Mouse (Mus musculus): ENCODE measurements around the gene Prrx1. TPM values are rescaled to one million over a fixed set of nuclear protein-coding genes. Genes with fewer than 3 reads are reported as not detected.

The Prrx1 gene
- total and polyA plus RNA-seq, 3 experiments, result not detected

GRCm38 (mm10) chr1:163361376-163361775 is 47.9 kb upstream of the Prrx1 start:
- H3K27me3 ChIP-seq (ENCODE audit: control insufficient read depth in 1 of 2, insufficient read depth in 2 of 2, low read length in 2 of 2), result no peaks in the 10 kb centered on the region
- peaks cover 0 to 11% of the 10 kb centered on the region in 2 experiments; a peak in 2 of 4 replicates for H3K4me1 ChIP-seq (ENCODE audit: control insufficient read depth in 1 of 2, insufficient read depth in 2 of 2, low read length in 2 of 2)
- no peaks in the 10 kb centered on the region for H3K79me2 ChIP-seq (ENCODE audit: control insufficient read depth, insufficient read depth, low read length, poor library complexity)
- no peak overlapping the region; the same call in 1 of the 2 replicates for H3K27ac ChIP-seq (ENCODE audit: control insufficient read depth, low read depth, low read length)
- H3K36me3 ChIP-seq (ENCODE audit: control insufficient read depth in 1 of 2, insufficient read depth in 2 of 2, low read length in 2 of 2), result peaks cover 0 to 15% of the 10 kb centered on the region in 2 experiments; a peak in 2 of 4 replicates
- H3K9ac ChIP-seq (ENCODE audit: control insufficient read depth, low read depth, low read length, poor library complexity, severe bottlenecking), result no peak overlapping the region
- H3K9me3 ChIP-seq (replicated peaks; ENCODE audit: insufficient read depth, low read length), result no peaks in the 10 kb centered on the region
- DNase-seq (ENCODE audit: low read depth, low spot score), result peak; percentile 31
- H3K4me3 ChIP-seq (ENCODE audit: control insufficient read depth in 1 of 2, insufficient read depth in 1 of 2, low read depth in 2 of 2, low read length in 2 of 2), result no peak overlapping the region
- TF ChIP-seq TAL1 (IDR thresholded peaks at IDR 0.05; ENCODE audit: low read length), result no peak
- TF ChIP-seq EP300 (IDR thresholded peaks at IDR 0.05; ENCODE audit: low read depth in 1 of 2, low read length in 2 of 2), result peak in 1 of 2 experiments; percentile 18; a peak in 1 of 4 replicates
- peak; percentile 39; the same call in 1 of the 2 replicates for TF ChIP-seq MAX (IDR thresholded peaks at IDR 0.05; ENCODE audit: low read length)

- TF ChIP-seq USF2 (IDR thresholded peaks at IDR 0.05; ENCODE audit: borderline replicate concordance in 1 of 2, insufficient read depth in 1 of 2, low read depth in 1 of 2, low read length in 2 of 2) (no peak), KAT2A (conservative IDR thresholded peaks at IDR 0.05; ENCODE audit: low read depth, low read length) (no peak), E2F4 (IDR thresholded peaks at IDR 0.05; ENCODE audit: borderline replicate concordance, low read depth, low read length) (no peak), GATA1 (IDR thresholded peaks at IDR 0.05; ENCODE audit: low read depth, low read length) (no peak), SMC3 (IDR thresholded peaks at IDR 0.05; ENCODE audit: low read depth, low read length) (no peak), USF1 (IDR thresholded peaks at IDR 0.05; ENCODE audit: low read depth, low read length) (no peak), TBP (IDR thresholded peaks at IDR 0.05; ENCODE audit: low read depth, low read length) (no peak), MYC (IDR thresholded peaks at IDR 0.05; ENCODE audit: low read depth, low read length) (no peak)
Observed at GRCm38 (mm10) chr1:163360796-163361195, 47.3 kb upstream of the Prrx1 start.

GRCm38 (mm10) chr1:163359521-163359920 is 46.0 kb upstream of the Prrx1 start:
- Histone ChIP-seq H3K27ac (ENCODE audit: control insufficient read depth, low read depth, low read length) (no peak overlapping the region), H3K79me2 (ENCODE audit: control insufficient read depth, insufficient read depth, low read length, poor library complexity) (no peaks in the 10 kb centered on the region), H3K9ac (ENCODE audit: control insufficient read depth, low read depth, low read length, poor library complexity, severe bottlenecking) (no peak overlapping the region), H3K36me3 (ENCODE audit: control insufficient read depth in 1 of 2, insufficient read depth in 2 of 2, low read length in 2 of 2) (peaks cover 0 to 15% of the 10 kb centered on the region in 2 experiments; a peak in 2 of 4 replicates), H3K27me3 (ENCODE audit: control insufficient read depth in 1 of 2, insufficient read depth in 2 of 2, low read length in 2 of 2) (no peaks in the 10 kb centered on the region; a peak in 1 of 4 replicates), H3K4me3 (ENCODE audit: control insufficient read depth in 1 of 2, insufficient read depth in 1 of 2, low read depth in 2 of 2, low read length in 2 of 2) (no peak overlapping the region), H3K9me3 (replicated peaks; ENCODE audit: insufficient read depth, low read length) (no peaks in the 10 kb centered on the region), H3K4me1 (ENCODE audit: control insufficient read depth in 1 of 2, insufficient read depth in 2 of 2, low read length in 2 of 2) (peaks cover 0 to 11% of the 10 kb centered on the region in 2 experiments; a peak in 2 of 4 replicates)
- no peak for DNase-seq (ENCODE audit: low read depth, low spot score)
- TF ChIP-seq USF1 (IDR thresholded peaks at IDR 0.05; ENCODE audit: low read depth, low read length) (no peak), UBTF (IDR thresholded peaks at IDR 0.05; ENCODE audit: borderline replicate concordance, insufficient read depth, low read depth, low read length) (no peak), MAFK (IDR thresholded peaks at IDR 0.05; ENCODE audit: borderline replicate concordance, low read depth, low read length) (no peak), NELFE (IDR thresholded peaks at IDR 0.05; ENCODE audit: low read depth, low read length) (no peak), ZMIZ1 (IDR thresholded peaks at IDR 0.05; ENCODE audit: low read depth, low read length) (no peak), MYB (IDR thresholded peaks at IDR 0.05; ENCODE audit: low read depth, low read length) (no peak), HCFC1 (IDR thresholded peaks at IDR 0.05; ENCODE audit: low read depth, low read length) (no peak), ZC3H11A (IDR thresholded peaks at IDR 0.05; ENCODE audit: low read depth, low read length) (no peak), USF2 (IDR thresholded peaks at IDR 0.05; ENCODE audit: borderline replicate concordance in 1 of 2, insufficient read depth in 1 of 2, low read depth in 1 of 2, low read length in 2 of 2) (no peak), GATA1 (IDR thresholded peaks at IDR 0.05; ENCODE audit: low read depth, low read length) (no peak), POLR2AphosphoS2 (IDR thresholded peaks at IDR 0.05; ENCODE audit: low read length) (no peak), SIN3A (IDR thresholded peaks at IDR 0.05; ENCODE audit: low read length) (no peak), JUND (IDR thresholded peaks at IDR 0.05; ENCODE audit: low read depth, low read length) (no peak), MXI1 (IDR thresholded peaks at IDR 0.05; ENCODE audit: low read depth, low read length) (no peak), CTCF (IDR thresholded peaks at IDR 0.05 in 2 of 3, conservative IDR thresholded peaks at IDR 0.05 in 1 of 3; ENCODE audit: control insufficient read depth in 1 of 3, insufficient read depth in 1 of 3, low read depth in 2 of 3, low read length in 3 of 3, poor library complexity in 1 of 3, severe bottlenecking in 1 of 3) (no peak)

More at GRCm38 (mm10) chr1:163360796-163361195, 47.3 kb upstream of the Prrx1 start:
- DNase-seq (ENCODE audit: low read depth, low spot score), result no peak
- Histone ChIP-seq H3K9ac (ENCODE audit: control insufficient read depth, low read depth, low read length, poor library complexity, severe bottlenecking) (no peak overlapping the region; the same call in 1 of the 2 replicates), H3K27me3 (ENCODE audit: control insufficient read depth in 1 of 2, insufficient read depth in 2 of 2, low read length in 2 of 2) (no peaks in the 10 kb centered on the region; a peak in 1 of 4 replicates), H3K79me2 (ENCODE audit: control insufficient read depth, insufficient read depth, low read length, poor library complexity) (no peaks in the 10 kb centered on the region), H3K9me3 (replicated peaks; ENCODE audit: insufficient read depth, low read length) (no peaks in the 10 kb centered on the region), H3K4me1 (ENCODE audit: control insufficient read depth in 1 of 2, insufficient read depth in 2 of 2, low read length in 2 of 2) (peaks cover 0 to 11% of the 10 kb centered on the region in 2 experiments; a peak in 2 of 4 replicates), H3K36me3 (ENCODE audit: control insufficient read depth in 1 of 2, insufficient read depth in 2 of 2, low read length in 2 of 2) (peaks cover 0 to 15% of the 10 kb centered on the region in 2 experiments; a peak in 2 of 4 replicates), H3K4me3 (ENCODE audit: control insufficient read depth in 1 of 2, insufficient read depth in 1 of 2, low read depth in 2 of 2, low read length in 2 of 2) (no peak overlapping the region), H3K27ac (ENCODE audit: control insufficient read depth, low read depth, low read length) (no peak overlapping the region; the same call in 1 of the 2 replicates)
